Mouse (Mus musculus) lung, postnatal 4 days (tissue): Measurements from ENCODE around the gene Gpc2.
A peak's percentile ranks its signal among the peaks of the same experiment; 100 is the strongest.

ENCODE experiments used
- DNase-seq, 2 experiments: peaks; one replicate each; pipeline ENCODE4 v3.0.0; 2021

The Gpc2 gene

DNA sequence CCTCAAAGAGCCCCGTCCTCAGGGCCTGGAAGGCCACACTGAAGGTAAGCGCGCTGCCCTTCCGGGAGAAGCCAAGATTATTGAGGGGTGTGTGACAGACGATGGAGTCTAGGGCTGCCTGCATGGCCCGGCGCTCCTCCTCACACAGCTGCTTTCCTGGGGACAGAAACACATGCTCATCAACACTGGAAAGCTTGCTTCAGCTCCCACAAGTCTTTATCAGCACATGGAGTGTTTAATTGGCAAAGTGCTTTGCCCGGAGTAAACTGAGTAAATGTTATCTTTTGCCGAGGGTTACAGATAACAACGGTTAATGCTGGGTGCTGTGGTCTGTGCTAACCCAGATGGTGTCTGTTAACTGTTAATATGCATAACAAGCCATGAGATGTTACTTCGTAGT is 19.0 kb downstream of the Gpc2 start:
- no peak for DNase-seq

DNA sequence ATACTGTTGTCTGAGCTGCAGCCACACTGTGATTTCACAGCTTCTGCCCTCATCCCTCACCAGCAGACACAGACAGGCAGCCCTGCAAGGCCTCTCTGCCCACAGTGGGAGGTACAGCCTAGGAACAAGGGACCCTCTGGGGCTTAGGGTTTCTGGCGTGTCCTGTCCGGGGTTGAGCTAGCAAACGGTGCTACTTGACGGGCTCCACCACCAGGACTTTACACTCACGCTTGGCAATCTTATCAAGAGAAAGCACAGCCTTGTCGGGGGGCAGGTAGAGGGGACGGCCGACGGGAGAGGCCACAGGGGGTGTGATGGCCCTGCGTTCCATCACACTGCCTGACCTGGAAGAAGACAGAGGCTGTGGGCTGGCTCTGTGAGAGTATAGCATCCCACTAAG is 19.8 kb downstream of the Gpc2 start:
- no peak for DNase-seq

DNA sequence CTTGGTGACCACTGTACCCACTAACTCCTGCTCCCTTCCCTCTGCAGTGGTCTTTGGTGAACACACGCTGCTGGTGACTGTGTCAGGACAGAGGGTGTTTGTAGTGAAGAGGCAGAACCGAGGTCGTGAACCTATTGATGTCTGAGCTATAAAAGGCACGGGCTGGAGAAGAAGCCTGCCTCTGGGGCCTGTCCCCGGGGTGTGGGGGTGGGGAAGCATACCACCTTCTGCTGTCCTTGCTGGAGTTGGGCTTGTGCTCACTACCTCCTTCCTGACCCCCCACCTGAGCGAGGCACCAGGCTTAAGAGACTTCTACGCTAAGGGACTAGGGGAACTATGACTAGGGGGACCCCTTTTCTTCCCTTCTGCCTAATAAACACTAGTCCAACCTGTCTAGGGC is 20.8 kb downstream of the Gpc2 start:
- DNase-seq: no peak

DNA sequence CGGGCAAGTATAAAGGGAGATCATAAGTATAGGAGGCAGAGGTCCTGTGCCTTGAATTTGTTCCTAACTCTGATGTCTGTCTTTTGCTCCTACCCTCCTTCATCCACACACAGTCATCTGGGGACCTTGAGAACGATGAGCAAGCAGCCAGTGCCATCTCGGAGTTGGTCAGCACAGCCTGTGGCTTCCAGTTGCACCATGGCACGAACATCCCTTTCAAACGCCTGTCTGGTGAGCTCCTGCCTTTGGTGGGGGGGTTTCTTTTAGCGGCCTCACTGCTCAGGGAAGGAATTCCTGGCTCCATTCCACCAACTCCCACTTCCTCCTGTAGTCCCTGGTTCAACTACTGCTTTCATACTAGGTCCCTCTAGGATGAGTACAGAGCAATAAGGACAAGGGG is 21.3 kb downstream of the Gpc2 start:
- DNase-seq: no peak

DNA sequence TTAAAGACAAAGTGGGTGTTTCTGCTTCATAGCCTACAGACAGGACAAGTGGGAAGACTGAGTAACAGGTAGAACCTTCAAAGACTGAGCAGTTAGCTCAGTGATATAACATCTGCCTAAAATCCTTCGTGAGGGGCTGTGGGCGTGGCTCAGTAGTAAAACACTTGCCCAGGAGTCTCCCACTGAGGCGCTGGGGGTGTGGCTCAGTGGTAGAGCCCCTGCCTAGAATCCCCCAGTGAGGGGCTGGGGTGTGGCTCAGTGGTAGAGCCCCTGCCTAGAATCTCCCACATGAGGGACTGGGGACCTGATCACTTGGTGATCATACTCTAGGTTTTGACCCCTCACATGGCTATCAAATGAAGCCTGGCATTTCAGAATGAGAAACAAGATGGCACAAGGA is 21.7 kb downstream of the Gpc2 start:
- no peak for DNase-seq

DNA sequence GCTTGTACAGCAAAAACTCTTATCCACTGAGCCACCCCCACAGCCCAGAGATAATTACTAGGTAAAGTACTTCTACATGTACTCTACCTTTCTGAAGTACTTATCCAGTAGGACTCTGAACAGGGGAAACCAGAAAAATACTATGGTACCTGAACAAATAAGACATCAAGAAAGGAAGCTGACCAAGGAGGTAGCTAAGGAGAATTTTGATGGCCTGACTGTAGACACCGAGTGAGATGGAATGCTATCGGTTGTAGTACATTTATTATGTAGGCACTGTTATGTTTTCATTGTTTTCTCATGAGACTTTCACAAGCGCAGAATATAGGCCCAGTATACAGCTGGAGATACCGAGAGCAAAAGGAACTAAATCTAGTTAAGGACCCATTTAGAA is 22.2 kb downstream of the Gpc2 start:
- DNase-seq: no peak

DNA sequence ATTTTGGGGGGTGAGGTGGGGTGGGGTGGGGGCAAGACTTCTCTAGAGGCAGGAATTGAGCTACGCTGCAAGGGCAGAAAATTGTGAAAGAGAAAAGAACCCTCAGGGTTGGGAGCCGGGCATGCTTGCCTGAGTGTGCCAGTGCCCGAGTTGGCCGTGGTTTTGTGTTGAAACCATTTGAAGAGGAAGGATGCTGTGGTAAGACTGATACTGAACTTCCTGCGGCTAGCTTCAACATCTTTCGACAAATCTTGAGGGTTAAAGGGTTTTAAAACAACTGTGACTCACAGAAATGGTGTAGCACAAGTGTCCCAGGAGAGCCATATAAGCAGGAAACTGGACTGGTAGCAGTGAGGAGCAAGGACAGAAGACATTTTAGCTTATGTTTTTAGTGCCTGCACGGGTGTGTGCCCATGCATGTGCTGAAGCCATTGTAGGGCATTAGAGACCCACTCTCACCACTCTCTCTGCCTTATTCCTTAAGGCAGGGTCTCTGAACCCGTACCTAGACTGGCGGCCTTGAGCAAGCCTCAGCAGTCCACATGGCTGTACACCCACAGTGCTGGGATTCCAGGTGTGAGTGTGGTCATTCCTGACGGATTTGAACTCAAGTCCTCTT is 22.7 kb downstream of the Gpc2 start:
- DNase-seq: peak; percentile 40 to 48

DNA sequence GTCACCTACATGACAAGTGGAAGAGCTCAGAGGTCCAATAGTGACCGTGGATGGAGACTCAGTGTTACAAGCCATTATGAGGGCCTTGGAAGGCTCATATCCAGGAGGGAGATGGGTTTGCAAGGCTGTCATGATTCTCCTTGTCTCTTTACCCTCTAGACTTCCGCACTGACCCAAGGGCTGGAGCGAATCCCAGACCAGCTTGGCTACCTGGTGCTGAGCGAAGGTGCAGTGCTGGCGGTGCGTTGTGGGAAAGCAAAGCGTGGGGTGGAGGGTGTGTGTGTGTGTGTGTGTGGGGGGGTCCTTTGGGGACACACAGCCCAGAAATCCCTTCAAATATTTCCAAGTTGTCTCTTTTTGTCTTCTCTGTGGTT is 23.7 kb downstream of the Gpc2 start:
- no peak for DNase-seq

DNA sequence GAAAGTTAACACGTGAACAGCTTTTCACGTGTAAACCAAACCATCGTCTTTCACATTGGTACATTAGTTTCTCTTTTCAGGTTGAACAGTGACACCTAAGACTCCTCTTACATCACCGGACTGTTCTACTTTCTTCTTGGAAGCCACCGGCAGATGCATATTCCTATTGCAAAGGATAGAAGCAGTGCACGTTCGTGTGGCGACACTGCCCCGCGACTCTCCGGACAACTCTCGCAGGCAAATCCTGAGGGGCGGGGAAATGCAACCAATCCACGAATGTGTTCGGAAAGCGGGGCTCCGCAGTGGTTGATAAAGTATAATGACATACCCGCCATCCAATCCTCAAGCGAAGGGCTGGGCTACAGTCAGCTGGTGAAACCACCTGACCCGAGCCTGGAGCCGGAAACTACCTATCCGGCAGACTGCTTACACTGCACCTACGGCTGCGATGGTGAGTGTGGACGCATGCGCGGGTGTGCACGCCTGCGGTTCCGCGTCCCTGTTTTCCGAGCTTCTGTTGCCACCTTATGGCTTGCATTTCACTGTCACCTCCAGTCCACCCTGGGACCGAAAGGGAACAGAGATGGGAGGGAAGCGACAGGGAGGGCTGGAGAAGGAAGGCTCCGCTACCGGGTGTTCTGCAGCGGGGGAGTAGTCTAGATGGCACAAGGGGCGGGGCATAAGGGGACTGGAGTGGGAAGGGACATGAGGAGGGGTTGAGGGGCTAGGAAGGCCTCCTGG is 24.3 kb downstream of the Gpc2 start, which contains the start of gene Lamtor4:
Gene Lamtor4 (plus strand): TSS at position 130 of the 741 bp plus-strand sequence.
- peak; percentile 93 to 95 for DNase-seq

DNA sequence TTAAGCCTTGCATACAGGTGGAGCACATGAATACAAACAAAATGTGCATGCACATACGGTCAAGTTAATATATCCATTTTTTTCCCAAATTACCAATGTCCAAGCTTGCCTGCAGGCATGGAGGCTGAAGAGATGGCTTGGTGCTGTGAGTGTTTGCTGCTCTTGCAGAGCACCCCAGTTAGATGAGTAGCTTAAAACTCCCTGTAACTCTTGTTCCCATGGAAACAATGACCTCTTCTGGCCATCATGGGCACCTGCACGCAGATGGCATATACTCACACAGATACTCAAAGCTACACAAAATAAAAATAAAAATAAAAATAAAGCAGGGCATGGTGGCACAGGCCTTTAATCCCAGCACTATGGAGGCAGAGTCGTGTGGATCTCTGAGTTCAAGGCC is 26.7 kb downstream of the Gpc2 start:
- DNase-seq: no peak

DNA sequence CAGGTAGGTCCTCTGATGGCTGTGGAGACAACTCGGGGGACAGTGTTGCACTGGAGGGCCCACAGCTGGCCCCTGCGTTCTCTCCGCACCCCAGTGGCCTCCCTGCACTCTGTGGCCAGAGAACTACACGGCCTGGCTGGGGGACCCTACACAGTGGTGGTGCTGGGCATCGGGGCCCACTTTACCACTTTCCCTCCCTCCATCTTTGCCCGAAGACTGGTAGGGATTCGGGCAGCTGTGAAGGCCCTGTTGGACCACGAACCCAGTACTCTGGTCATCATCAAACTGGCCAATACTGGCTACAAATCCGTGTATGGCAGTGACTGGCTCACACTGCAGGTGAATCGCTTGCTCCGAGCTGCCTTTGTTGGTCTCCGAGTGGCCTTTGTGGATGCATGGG is 28.7 kb downstream of the Gpc2 start:
- DNase-seq: peak in 1 of 2 experiments; percentile 20

DNA sequence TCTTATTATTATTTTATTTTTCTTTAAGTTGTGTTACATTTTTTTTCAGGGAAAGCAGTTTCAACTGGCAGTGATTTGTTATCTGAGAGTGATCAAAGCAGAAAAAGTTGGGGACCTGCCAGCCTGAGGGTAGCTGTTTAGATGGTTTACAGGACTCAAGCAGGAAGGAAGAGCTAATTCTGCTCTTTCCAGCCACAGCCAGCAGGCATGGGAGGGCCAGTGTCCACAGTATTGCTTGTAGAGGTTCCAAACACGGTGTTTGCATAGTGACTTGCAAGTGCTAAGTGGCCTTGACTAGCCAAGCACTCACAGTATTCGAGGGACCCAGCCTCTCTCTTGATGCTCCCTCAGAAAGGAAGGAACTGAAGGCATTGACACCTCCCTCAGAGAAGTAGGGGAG is 38.3 kb downstream of the Gpc2 start:
- DNase-seq: peak in 1 of 2 experiments; percentile 29

DNA sequence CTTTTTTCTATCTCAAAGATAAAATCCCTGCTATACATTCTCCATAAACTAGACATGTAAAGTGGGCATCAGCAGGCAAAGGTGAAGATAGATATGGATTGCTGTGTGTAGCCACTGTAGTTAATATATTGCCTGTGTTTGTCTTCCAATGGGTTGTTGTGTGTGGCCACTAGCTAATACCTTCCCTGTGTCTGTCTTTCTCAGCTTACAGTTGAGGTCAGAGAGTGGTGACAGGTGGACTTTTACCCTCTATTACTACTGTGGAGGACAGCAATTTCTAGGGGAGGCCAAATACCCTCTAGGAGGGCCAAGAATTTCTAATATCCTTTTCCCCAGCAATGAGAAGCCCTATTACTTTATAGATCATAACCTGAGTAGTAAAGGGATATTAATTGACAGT is 45.6 kb downstream of the Gpc2 start:
- DNase-seq: no peak

DNA sequence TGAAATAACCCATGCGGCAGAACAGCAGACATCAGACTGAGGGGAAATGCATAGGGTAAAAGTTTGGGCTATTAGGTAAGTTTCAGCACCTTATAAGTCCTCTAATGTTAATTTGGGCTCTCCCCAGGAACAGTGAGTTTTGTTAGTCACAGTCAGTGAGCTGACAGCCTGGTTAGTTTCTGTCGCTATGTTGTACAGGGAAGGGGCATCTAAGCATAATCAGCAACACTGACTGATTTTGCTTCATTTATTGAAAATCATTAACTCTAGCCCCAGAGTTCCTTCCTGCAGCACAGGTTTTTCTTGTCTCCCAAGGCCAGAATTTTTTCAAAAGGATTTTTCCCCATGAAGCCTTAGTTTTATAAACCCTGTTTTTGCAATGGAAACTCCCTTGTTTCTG is 46.0 kb downstream of the Gpc2 start:
- DNase-seq: no peak

DNA sequence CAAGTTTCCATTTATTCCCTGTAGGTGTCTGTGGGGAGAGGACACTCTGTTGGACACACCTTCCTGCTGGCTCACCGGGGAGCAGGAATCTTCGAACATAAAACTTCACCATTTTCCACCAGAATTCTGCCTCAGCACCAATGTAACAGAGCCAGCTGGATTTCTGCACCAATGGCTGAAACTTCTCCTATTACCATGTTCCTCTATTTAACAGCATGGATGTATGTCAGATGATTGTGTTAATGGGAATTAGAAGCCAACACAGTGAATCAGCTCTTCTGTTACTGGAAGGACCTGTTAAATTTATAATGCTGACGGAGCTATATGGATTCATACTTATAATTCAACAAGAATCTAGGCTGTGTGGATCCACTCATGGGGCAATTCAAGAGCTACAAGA is 50.3 kb downstream of the Gpc2 start:
- DNase-seq: no peak

DNA sequence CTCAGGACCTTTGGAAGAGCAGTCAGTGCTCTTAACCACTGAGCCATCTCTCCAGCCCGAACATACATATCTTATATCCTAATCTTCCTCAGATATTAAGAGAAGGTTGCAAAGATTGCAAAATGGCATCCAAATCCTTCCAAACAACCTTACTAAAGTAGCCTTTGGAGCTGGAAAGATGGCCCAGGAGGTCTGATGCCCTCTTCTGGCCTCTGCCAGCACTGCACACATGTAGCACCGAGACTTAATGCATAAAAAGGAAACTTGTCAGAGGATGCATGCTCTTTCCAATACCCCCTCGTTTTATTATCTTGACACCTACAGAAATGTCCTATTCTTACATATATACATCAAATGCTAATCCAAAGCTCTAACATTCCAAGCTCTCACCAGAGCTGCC is 51.8 kb downstream of the Gpc2 start:
- DNase-seq: peak in 1 of 2 experiments; percentile 44

DNA sequence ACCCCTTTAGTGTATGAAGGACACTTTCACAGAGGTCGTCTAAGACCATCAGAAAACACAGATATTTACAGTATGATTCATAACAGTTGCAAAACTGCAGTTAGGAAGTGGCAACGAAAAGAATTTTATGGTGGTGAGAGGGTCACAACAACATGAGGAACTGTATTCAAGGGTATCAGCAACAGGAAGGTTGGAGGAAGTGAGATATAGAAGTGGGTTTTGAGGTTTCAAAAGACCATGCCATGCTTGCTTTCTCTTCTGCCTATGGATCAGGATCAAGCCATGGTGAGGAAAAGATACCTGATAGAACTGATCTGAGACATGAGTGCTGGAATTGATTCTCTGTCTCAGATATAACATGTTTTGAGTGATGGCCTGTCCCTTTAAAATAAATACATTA is 52.4 kb downstream of the Gpc2 start:
- no peak for DNase-seq

DNA sequence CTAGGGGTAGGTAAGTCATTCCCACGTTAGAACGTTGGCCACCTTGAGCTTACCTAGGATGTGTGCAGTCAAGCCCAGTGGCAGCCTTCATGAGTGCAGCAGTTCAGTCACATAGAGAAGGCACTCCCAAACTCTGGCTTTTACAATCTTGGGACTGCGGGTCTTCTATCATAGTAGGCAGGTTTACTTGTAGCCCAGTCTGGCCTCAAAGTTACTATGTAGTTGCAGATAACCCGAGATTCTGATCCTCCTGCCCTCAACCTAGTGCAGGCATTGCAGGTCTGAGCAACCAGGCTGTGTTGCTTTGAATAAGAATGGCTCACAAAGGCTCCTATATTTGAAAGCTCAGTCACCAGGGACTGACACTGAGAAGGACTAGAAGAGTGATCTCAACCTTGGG is 53.3 kb downstream of the Gpc2 start:
- DNase-seq: no peak

DNA sequence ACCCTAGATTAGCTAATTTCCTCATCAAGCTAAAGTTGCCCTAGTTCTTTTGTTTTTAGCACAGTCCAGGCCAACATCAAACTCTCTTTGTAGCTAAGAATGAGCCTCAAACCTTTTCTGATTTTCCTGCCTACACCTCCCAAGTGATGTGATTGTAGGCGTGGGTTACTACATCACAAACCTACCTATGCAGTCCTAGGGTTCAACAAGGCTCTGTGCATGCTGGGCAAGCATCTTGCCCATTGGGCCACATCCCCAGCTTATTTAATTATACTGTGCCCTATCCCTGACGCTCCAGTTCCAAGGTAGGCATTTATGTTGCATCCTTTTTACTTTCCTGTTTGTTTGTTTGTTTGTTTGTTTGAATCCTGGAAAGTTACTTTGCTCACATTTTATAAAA is 54.1 kb downstream of the Gpc2 start, which contains the start of gene Nxpe5:
Gene Nxpe5 (plus strand): TSS at position 199 of the 400 bp plus-strand sequence.
- DNase-seq: no peak
